Mouse (Mus musculus) C3H10T1/2 (cell line): ENCODE measurements around the gene Mccc1. TPM values are rescaled to one million over a fixed set of nuclear protein-coding genes. Genes with fewer than 3 reads are reported as not detected.

Source experiments
- polyA plus RNA-seq, 2 experiments: library from polyadenylated mRNA; unstranded; fragments of >200 nt; fragmentation: generic; extraction: Trizol; gene quantifications; one replicate each; pipeline ENCODE4 v1.2.1; 2012; ENCODE audit warnings: missing spikeins in 2 of 2

Mccc1 gene
- 10 to 100 TPM in 1 of 2 experiments, 1 to 10 TPM in 1; 3.5 to 11.7 TPM for polyA plus RNA-seq

DNA sequence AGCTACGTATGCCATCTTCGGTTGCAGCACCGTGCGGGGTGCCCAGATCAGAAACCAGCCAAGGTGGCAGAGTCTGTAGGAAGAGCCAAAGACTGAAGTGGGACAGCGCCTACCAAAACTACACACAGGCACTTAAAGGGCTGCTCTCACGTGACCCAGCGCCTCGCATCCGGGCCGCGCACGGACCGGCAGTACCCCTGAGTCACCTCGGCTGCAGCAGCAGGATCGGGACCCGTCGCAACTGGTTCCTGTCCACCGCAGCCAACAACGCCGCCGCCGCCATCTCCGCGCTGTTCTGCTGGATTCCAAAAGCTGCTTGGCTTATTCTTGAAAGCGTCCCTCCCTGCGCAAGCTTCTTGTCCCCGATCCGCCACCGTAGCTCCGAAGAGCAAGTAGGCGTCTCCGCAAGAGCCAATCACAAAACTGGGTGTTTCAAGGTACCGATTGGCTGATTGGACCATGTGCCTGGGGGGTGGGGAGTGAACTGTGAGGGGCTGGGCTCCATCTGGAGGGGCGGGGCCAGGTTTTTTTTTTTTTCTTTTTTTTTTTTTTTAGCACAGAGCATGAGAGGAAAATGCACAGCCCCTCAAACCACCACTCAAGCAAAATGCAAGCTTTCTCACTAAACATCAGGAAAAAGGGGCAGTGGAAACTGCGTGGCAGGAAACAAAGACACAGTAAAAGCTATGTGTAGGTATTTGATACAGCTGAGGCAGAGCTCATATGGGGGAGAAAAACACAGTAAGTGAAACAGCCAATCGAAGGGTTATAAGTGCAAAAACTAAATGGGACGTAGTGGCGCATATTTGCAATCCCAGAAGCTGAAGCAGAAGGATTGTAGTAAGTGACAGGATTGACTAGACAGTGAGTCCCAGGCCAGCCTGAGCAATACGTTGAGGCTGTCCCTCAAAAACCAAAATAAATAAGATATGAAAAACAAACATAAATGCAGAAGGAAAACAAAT, at the start of gene Mccc1:
Gene Mccc1, minus strand, starts transcription at position 404 of the 965 bp plus-strand sequence.

GRCm38 (mm10) chr3:35937345-35937744, 63.1 kb downstream of the Mccc1 start, which contains the start of gene Dcun1d1:
Dcun1d1 (minus strand) TSS chr3:35937445.

Other genes starting within 250 kb of the Mccc1 start
- gene Atp11b, start 246.6 kb downstream of the Mccc1 start, polyA plus RNA-seq, result 1 to 10 TPM in 1 of 2 experiments, under 1 TPM in 1; 0.27 to 4.6 TPM
- gene Dcun1d1, start 63.2 kb downstream of the Mccc1 start, polyA plus RNA-seq, result 1 to 10 TPM in 1 of 2 experiments, under 1 TPM in 1; 0.43 to 3.8 TPM
- gene Ccdc144b, start 52.9 kb upstream of the Mccc1 start, polyA plus RNA-seq, result not detected
- 10 to 100 TPM in 1 of 2 experiments, 1 to 10 TPM in 1; 3.9 to 20.2 TPM for gene Acad9, start 65.3 kb upstream of the Mccc1 start, polyA plus RNA-seq
- 1 to 10 TPM in 1 of 2 experiments, under 1 TPM in 1; 0.11 to 1.4 TPM for gene D3Ertd254e, start 150.3 kb upstream of the Mccc1 start, polyA plus RNA-seq
- not detected for gene Qrfpr, start 221.6 kb upstream of the Mccc1 start, polyA plus RNA-seq